Mouse (Mus musculus): ENCODE measurements around the gene Ptdss2. TPM values are rescaled to one million over a fixed set of nuclear protein-coding genes. Genes with fewer than 3 reads are reported as not detected.

Ptdss2 gene
- total RNA-seq (2023), result 1 to 10 TPM; 6.3 to 8.8 TPM

DNA sequence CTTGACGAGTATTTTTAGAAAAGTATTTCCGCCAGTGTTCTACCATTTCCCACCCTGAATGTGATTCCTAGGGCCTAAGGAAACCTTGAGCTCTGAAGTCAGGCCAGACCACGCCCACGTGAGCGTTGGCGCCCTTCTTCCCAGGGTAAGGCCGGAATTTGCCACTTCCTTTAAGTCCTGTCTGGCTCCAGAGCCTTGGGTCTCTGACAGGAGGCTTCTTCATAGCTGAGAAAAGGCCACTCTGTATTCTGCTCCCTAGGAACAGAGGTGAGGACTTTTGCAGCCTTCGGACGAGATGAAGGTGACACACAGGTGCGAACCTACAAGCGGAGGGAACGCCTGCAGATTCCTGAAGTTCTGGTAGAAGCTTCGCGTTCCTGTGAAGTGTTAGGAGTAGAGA lies at the start of gene Ptdss2:
TSS of gene Ptdss2 (plus strand) at position 138 of the 400 bp plus-strand sequence.

GRCm38 (mm10) chr7:141077841-141078240 lies 44.3 kb upstream of the Ptdss2 start, which contains the start of gene Pkp3:
Pkp3 (plus strand) TSS chr7:141078218.

DNA sequence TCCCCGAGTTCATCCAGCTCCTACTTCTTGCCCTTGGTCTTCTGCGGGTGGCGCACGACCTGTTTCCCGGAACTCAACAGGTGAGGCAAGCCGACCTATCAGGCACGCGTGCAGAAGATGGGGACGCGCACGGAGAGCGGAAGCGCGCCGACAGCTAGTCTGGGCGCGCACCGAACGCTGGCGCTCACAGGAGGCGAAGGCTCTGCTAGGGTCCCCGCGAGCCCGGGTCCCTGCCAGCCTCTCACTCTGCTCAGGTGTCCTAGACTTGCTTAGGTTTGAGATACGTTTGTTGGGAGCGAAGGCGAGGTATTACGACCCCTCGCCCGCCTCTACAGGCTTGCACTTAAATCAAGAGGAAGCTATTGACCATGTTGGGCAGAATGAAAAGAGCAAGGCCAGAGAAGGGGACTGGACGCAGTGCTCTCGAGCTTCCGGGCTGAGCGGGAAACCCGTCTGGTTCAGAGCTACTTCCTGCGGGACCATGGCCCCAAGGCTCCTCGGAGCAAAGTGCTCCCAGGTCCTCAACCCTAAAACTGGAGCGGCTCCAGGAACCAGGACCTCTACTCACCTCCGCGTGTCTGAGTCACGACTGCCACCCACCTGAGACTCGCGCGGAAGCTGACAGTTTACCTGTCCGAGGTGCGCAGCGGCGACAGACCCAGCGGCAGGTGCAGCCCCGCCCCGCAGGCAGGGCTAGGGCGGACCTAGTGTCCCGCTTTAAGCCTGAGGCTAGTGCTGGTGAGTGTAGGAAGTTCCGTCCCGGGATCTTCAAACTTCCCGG lies 22.1 kb upstream of the Ptdss2 start, which contains the start of gene Sigirr:
TSS of gene Sigirr (minus strand) at position 662 of the 781 bp plus-strand sequence.

GRCm38 (mm10) chr7:141117636-141118035 lies 4.5 kb upstream of the Ptdss2 start, which contains the start of gene Ano9:
Ano9 (minus strand) TSS chr7:141117806.

DNA sequence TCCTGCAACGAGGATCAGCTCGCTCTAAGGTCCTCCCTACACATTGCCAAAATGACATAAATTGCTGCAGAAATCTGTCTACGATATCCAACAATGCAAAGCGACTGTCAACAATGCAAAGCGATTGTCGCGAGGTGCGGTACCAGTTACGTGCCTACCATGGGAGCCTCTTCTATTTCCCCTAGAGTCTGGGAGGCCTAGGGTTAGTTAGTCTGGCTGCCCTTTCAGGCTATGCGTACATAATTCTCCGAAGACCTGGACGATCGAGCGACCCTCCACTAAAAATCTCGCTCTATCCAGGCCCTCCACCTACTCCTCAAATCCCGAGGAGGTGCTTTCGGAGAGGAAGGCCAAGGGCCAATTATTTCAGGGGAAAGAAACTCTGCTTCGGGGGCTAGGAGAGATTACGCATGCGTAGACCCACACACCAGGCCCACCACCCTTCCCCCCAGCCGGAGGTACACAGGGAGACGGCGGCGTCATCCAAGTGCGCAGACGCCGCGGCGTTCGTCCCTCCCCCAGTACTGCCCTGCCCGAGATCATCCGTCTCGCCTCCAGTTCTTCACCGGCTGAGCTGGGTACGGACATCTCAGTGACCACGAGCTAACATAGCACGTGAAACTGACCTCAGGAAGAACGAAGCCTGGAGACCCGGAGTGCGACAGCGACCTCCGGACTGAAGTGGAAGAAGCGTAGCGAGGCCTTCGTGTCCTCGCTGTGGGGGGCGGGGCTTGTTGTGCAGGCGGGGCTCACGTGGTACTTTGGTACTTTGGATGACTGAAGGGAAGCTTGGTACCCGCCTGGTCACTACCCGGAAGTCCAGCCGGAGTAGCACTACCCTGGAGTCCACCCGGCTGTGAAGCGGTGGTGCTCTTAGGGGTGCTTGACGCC lies 50.2 kb downstream of the Ptdss2 start, which contains the start of gene Rnh1:
TSS of gene Rnh1 (minus strand) at position 742 of the 891 bp plus-strand sequence.

DNA sequence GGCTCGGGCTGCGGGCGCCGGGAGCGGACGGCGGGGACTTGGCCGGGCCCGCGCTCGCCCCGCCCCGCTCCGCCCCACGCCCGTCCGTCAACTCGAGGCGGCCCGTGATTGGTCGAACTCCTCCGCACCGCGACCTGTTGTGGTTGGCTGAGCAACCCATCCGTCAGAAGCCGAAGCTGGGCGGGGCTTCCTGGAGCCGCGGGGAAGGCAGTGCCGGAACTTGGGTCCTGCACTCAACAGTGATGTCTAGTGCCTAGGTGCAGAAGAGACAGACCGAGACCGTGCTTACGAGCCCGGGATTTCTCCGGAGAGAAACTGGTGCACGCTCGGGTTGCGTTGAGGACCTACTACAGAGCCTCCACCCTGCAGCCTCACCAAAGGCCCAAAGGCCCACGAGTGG lies 71.8 kb downstream of the Ptdss2 start, which contains the start of the genes Hras and Lrrc56:
TSS of gene Hras (minus strand) at position 58 of the 400 bp plus-strand sequence.
TSS of gene Lrrc56 (plus strand) at position 210 of the 400 bp plus-strand sequence.

Other genes starting within 250 kb of the Ptdss2 start
- gene Psmd13, start 240.4 kb upstream of the Ptdss2 start, total RNA-seq (2023), result 10 to 100 TPM; 75.0 to 81.5 TPM
- gene Sirt3, start 240.1 kb upstream of the Ptdss2 start, total RNA-seq (2023), result 10 to 100 TPM; 11.4 to 16.2 TPM
- gene Cox8b, start 221.9 kb upstream of the Ptdss2 start, total RNA-seq (2023), result not detected
- not detected for gene Nlrp6, start 201.5 kb upstream of the Ptdss2 start, total RNA-seq (2023)
- gene Pgghg, start 181.0 kb upstream of the Ptdss2 start, total RNA-seq (2023), result 10 to 100 TPM; 21.1 to 25.3 TPM
- gene Ifitm5, start 172.1 kb upstream of the Ptdss2 start, total RNA-seq (2023), result 1 to 10 TPM; 3.9 to 6.1 TPM
- gene Gm45717, start 166.4 kb upstream of the Ptdss2 start, total RNA-seq (2023), result not detected
- 1,000 to 10,000 TPM; 1,104 to 1,118 TPM for gene Ifitm2, start 166.4 kb upstream of the Ptdss2 start, total RNA-seq (2023)
- 10 to 100 TPM; 85.9 to 92.5 TPM for gene Ifitm1, start 155.2 kb upstream of the Ptdss2 start, total RNA-seq (2023)
- 1,000 to 10,000 TPM; 1,975 to 2,125 TPM for gene Ifitm3, start 111.6 kb upstream of the Ptdss2 start, total RNA-seq (2023)
- gene Ifitm6, start 104.5 kb upstream of the Ptdss2 start, total RNA-seq (2023), result 100 to 1,000 TPM; 424 to 464 TPM
- not detected for gene Gm17387, start 93.3 kb upstream of the Ptdss2 start, total RNA-seq (2023)
- gene B4galnt4, start 61.3 kb upstream of the Ptdss2 start, total RNA-seq (2023), result under 1 TPM in 1 of 2 experiments, not detected in 1; 0.27 TPM
- gene Pkp3, start 44.2 kb upstream of the Ptdss2 start, total RNA-seq (2023), result 1 to 10 TPM; 5.5 to 7.9 TPM
- gene Sigirr, start 21.8 kb upstream of the Ptdss2 start, total RNA-seq (2023), result 1 to 10 TPM; 3.8 to 9.0 TPM
- not detected for gene Ano9, start 4.6 kb upstream of the Ptdss2 start, total RNA-seq (2023)
- 100 to 1,000 TPM; 144 to 160 TPM for gene Rnh1, start 50.5 kb downstream of the Ptdss2 start, total RNA-seq (2023)
- 10 to 100 TPM; 24.5 to 27.3 TPM for gene Hras, start 71.6 kb downstream of the Ptdss2 start, total RNA-seq (2023)
- 1 to 10 TPM; 5.6 to 6.2 TPM for gene Lrrc56, start 71.8 kb downstream of the Ptdss2 start, total RNA-seq (2023)
- gene Lmntd2, start 91.7 kb downstream of the Ptdss2 start, total RNA-seq (2023), result not detected
- 1 to 10 TPM; 1.8 to 2.8 TPM for gene Rassf7, start 93.5 kb downstream of the Ptdss2 start, total RNA-seq (2023)
- gene Phrf1, start 106.4 kb downstream of the Ptdss2 start, total RNA-seq (2023), result 100 to 1,000 TPM; 109 to 116 TPM
- 100 to 1,000 TPM; 105 to 145 TPM for gene Irf7, start 144.1 kb downstream of the Ptdss2 start, total RNA-seq (2023)
- gene Cdhr5, start 154.4 kb downstream of the Ptdss2 start, total RNA-seq (2023), result not detected
- not detected for gene Sct, start 156.8 kb downstream of the Ptdss2 start, total RNA-seq (2023)
- not detected for gene Drd4, start 169.6 kb downstream of the Ptdss2 start, total RNA-seq (2023)
- 10 to 100 TPM; 30.2 to 30.5 TPM for gene Deaf1, start 205.3 kb downstream of the Ptdss2 start, total RNA-seq (2023)
- gene Tmem80, start 205.4 kb downstream of the Ptdss2 start, total RNA-seq (2023), result 1 to 10 TPM; 5.4 to 7.1 TPM
- gene Eps8l2, start 216.5 kb downstream of the Ptdss2 start, total RNA-seq (2023), result not detected

Data from monocyte, adult 59 days (primary cell).